Mouse (Mus musculus) erythroblast, embryonic 14.5 days (primary cell): ENCODE results near the gene Col25a1.

Experiments used
- GATA1 ChIP-seq: IDR thresholded peaks from 2 replicates; pipeline ENCODE4 v1.6.1; 2012; ENCODE audit warnings: low read length, inconsistent platforms, mixed read lengths
- TAL1 ChIP-seq: IDR thresholded peaks from 3 replicates; pipeline ENCODE4 v1.6.1; 2012; ENCODE audit warnings: low read length, inconsistent platforms, mixed read lengths

DNA sequence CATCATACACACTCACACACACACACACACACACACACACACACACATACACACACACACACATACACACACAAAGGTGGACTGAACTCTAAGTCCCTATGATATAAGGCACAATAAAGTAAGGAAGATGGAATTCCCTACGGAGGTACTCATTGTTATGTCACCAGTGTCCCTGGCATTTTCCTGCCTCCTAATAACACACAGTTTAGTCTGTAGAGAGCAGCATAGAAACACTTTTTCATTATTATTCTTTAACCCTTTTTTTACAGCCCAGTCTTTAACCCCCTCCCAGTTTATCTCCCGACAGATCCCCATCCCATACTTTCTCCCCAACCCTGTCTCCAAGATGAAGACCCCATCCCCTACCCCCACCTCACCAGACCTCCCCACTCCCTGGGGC, 450.3 kb downstream of the Col25a1 start:
- TF ChIP-seq GATA1 (no peak), TAL1 (no peak)
